Mouse (Mus musculus) heart, embryonic 14.5 days (tissue): Measurements from ENCODE around the gene Gldc. TPM values are rescaled to one million over a fixed set of nuclear protein-coding genes. Genes with fewer than 3 reads are reported as not detected.

Experiments
- ATAC-seq: fragments of 200-750 bp; cut with Nextera tagmentation; 2 replicates; pipeline ENCODE4 v1.8.0; 2017; ENCODE audit warnings: low read depth, moderate TSS enrichment; ENCODE audit not compliant: insufficient number of reproducible peaks, insufficient read depth, low FRiP score
- H3K27ac ChIP-seq, 2 experiments: fragments of 200-500 bp in 1 of 2; fragments of 300-500 bp in 1 of 2; sonication (generic) in 1 of 2; replicated peaks in 1 of 2; 2 replicates each; pipeline ENCODE4 v1.5.1; 2012 to 2014; ENCODE audit warnings: low read depth in 2 of 2, low read length in 2 of 2, control low read depth in 1 of 2, mild to moderate bottlenecking in 1 of 2, mixed read lengths in 1 of 2; ENCODE audit not compliant: control insufficient read depth in 1 of 2, insufficient read depth in 1 of 2
- H3K27me3 ChIP-seq: fragments of 300-500 bp; sonication (generic); 2 replicates; pipeline ENCODE4 v1.6.1; 2014; ENCODE audit warnings: mild to moderate bottlenecking, low read length, control low read depth; ENCODE audit not compliant: control insufficient read depth, insufficient read depth
- H3K36me3 ChIP-seq: fragments of 300-500 bp; sonication (generic); 2 replicates; pipeline ENCODE4 v1.6.1; 2014; ENCODE audit warnings: mild to moderate bottlenecking, control low read depth, low read length, mixed read lengths; ENCODE audit not compliant: control insufficient read depth, insufficient read depth
- H3K4me1 ChIP-seq, 2 experiments: fragments of 200-500 bp in 1 of 2; fragments of 300-500 bp in 1 of 2; sonication (generic) in 1 of 2; 2 replicates each; pipeline ENCODE4 v1.6.1; 2012 to 2014; ENCODE audit warnings: low read length in 2 of 2, control low read depth in 1 of 2, mixed read lengths in 1 of 2; ENCODE audit not compliant: control insufficient read depth in 2 of 2, insufficient read depth in 2 of 2
- H3K4me2 ChIP-seq: fragments of 300-500 bp; sonication (generic); 2 replicates; pipeline ENCODE4 v1.6.1; 2014; ENCODE audit warnings: mild to moderate bottlenecking, low read length
- H3K4me3 ChIP-seq, 2 experiments: fragments of 200-500 bp in 1 of 2; fragments of 300-500 bp in 1 of 2; sonication (generic) in 1 of 2; 2 replicates each; pipeline ENCODE4 v1.5.1; 2012 to 2014; ENCODE audit warnings: low read length in 2 of 2, mild to moderate bottlenecking in 2 of 2, control low read depth in 1 of 2, low read depth in 1 of 2, moderate library complexity in 1 of 2; ENCODE audit not compliant: control insufficient read depth in 1 of 2, insufficient read depth in 1 of 2
- H3K9ac ChIP-seq: fragments of 300-500 bp; sonication (generic); 2 replicates; pipeline ENCODE4 v1.6.1; 2014; ENCODE audit warnings: mild to moderate bottlenecking, low read length
- H3K9me3 ChIP-seq: fragments of 300-500 bp; sonication (generic); 2 replicates; pipeline ENCODE4 v1.6.1; 2016; ENCODE audit warnings: low read length, control low read depth; ENCODE audit not compliant: control insufficient read depth
- WGBS: fragments of 180-500 bp; shearing (Covaris S2); extraction: QIAGEN DNeasy Blood & Tissue Kit; methylation state at CpG from one replicate; pipeline ENCODE4 v1.1.7; 2014; 5-methylcytosine and 5-hydroxymethylcytosine counted together
- polyA plus RNA-seq: library from polyadenylated mRNA; unstranded; fragments of >200 nt; fragmentation: Nextera tagmentation; extraction: Ambion mirVana; gene quantifications from 2 replicates; pipeline ENCODE4 v1.2.1, GENCODE M21; 2014

The Gldc gene
- polyA plus RNA-seq, 1 experiment from 2014 or later, result 1.7 TPM

DNA sequence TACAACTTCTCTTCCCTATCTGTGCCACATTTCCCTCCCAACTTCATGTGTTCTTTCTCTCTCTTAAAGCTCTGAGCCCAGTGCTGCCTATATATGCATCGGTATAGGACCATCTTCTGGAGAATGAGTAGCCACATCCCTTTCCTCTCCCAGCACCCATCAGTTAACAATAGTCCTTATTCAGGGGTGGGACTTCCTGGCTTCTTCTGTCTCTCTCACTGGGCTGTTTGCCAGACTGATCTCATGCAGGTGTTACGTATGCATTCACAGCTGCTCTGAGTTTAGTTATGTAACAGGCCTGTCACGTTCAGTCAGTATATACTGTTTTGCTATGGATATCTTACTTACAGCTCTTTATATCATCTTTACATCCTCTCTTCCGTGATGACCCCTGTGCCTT lies 109.4 kb downstream of the Gldc start:
- WGBS, result 40% methylated on average over 4 of the region's 4 CpGs
- no peak for ATAC-seq

DNA sequence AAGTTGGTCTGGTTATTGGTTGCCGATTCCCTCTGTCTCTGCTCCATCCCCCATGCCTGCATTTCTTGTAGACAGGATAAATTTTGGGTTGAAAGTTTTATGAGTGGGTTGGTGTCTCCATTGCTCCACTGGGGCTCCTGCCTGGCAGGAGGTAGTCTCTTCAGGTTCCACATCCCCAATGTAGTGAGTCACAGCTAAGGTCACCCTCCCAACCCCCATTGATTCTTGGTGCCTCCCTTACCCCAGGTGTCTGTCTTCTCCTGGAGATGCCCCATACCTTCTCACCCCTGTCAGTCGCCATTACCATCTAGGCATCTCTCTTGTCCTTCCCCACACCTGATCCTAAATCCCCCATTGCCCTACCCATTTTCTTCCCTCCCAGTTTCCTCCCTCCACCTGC lies 121.0 kb downstream of the Gldc start:
- Histone ChIP-seq H3K9me3 (no peaks in the 10 kb centered on the region), H3K4me2 (no peak overlapping the region), H3K27me3 (no peaks in the 10 kb centered on the region), H3K4me3 (no peak overlapping the region), H3K36me3 (peaks cover 19% of the 10 kb centered on the region; the same call in 1 of the 2 replicates), H3K4me1 (peaks cover 2 to 6% of the 10 kb centered on the region in 2 experiments; a peak in 2 of 4 replicates), H3K9ac (no peak overlapping the region), H3K27ac (no peak overlapping the region)
- 93% methylated on average over 2 of the region's 2 CpGs for WGBS
- no peak for ATAC-seq

More for the DNA sequence above, 109.4 kb downstream of the Gldc start:
- Histone ChIP-seq H3K9ac (no peak overlapping the region), H3K4me1 (peaks cover 0 to 5% of the 10 kb centered on the region in 2 experiments; a peak in 1 of 4 replicates), H3K4me3 (no peak overlapping the region), H3K9me3 (no peaks in the 10 kb centered on the region), H3K27ac (no peak overlapping the region), H3K4me2 (no peak overlapping the region), H3K27me3 (no peaks in the 10 kb centered on the region), H3K36me3 (peaks cover 12% of the 10 kb centered on the region; the same call in 1 of the 2 replicates)

DNA sequence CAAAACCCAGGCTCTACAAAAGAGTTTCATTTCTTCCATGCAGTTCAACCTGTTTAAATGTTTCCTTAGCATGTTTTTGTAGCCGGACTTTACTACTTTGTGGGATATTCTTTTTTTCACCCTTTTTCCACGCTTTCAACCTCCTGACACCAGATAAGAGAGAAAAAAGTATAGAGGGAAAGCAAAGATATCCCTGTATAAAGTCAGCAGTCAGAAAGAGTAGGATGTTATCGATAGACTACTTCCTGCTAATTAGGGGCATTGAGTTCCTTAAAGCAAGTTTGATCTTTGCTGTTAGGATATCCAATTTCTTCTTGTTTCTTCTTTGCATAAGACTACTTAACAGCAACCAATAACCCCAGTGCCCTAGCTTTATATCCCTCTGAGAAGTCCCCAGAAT lies 123.8 kb downstream of the Gldc start:
- Histone ChIP-seq H3K36me3 (peaks cover 16% of the 10 kb centered on the region), H3K27me3 (no peaks in the 10 kb centered on the region), H3K27ac (no peak overlapping the region), H3K4me1 (peaks cover 2 to 6% of the 10 kb centered on the region in 2 experiments; a peak in 2 of 4 replicates), H3K4me2 (no peak overlapping the region), H3K9me3 (0 out of 2 replicates have a peak, but pooled peaks cover 5% of the 10 kb centered on the region), H3K9ac (no peak overlapping the region), H3K4me3 (no peak overlapping the region)
- no peak for ATAC-seq
- 68% methylated on average over 3 of the region's 3 CpGs for WGBS

DNA sequence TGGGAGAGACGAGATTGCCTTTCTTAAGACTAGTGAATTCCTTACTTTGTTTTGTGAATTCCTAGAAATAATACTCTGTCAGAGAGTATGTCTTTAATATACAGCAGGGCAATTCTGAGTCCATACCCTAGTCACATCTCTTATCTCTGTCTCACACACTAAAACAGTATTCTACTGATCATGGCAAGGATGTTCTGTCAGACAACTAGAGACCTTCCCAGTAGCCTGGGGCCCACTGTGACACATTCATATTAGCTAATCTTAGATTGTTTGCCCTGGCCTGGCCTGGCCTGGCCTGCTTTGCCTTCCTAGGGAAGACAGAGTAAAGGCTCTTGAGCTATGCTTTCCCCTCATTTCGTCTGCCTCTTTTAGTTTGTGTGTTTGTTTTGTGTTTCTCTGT lies 124.6 kb downstream of the Gldc start:
- H3K9ac ChIP-seq, result no peak overlapping the region
- 0 out of 4 replicates have a peak overlapping the region, but pooled peaks of 1 of the 2 experiments have one; percentile 3 for H3K27ac ChIP-seq
- peaks cover 2 to 6% of the 10 kb centered on the region in 2 experiments; a peak in 2 of 4 replicates for H3K4me1 ChIP-seq
- H3K9me3 ChIP-seq, result peaks cover 10% of the 10 kb centered on the region; the same call in 1 of the 2 replicates
- WGBS, result 70% methylated on average over 2 of the region's 2 CpGs
- H3K36me3 ChIP-seq, result peaks cover 19% of the 10 kb centered on the region
- H3K4me2 ChIP-seq, result no peak overlapping the region
- no peaks in the 10 kb centered on the region for H3K27me3 ChIP-seq
- no peak overlapping the region for H3K4me3 ChIP-seq
- no peak for ATAC-seq

Other genes starting within 250 kb of the Gldc start
- not detected in 2 replicates for gene Trpd52l3, start 171.6 kb downstream of the Gldc start, polyA plus RNA-seq
- 50.1 and 54.6 TPM in 2 replicates for gene Uhrf2, start 144.9 kb downstream of the Gldc start, polyA plus RNA-seq
- gene Mbl2, start 57.5 kb upstream of the Gldc start, polyA plus RNA-seq, result not detected in 2 replicates